Mouse (Mus musculus): ENCODE measurements around the gene Qsox1. TPM values are rescaled to one million over a fixed set of nuclear protein-coding genes. Genes with fewer than 3 reads are reported as not detected.

The Qsox1 gene
- polyA plus RNA-seq, 1 experiment: 70.3 TPM

- TF ChIP-seq FOSL1 (IDR thresholded peaks at IDR 0.05; ENCODE audit: insufficient read depth, low read length, poor library complexity, severe bottlenecking): no peak
- TF ChIP-seq MYOD1 (IDR thresholded peaks at IDR 0.05; ENCODE audit: control insufficient read depth, insufficient read length, low read depth): no peak
- TF ChIP-seq MAX (IDR thresholded peaks at IDR 0.05): no peak
- no peak for TF ChIP-seq MYOG (IDR thresholded peaks at IDR 0.05; ENCODE audit: control insufficient read depth, extremely low read depth, insufficient read length)
- no peak for TF ChIP-seq CTCF (IDR thresholded peaks at IDR 0.05; ENCODE audit: control insufficient read depth, insufficient read depth, insufficient read length)
- TF ChIP-seq CEBPB (IDR thresholded peaks at IDR 0.05; ENCODE audit: low read depth): no peak
- TF ChIP-seq USF1 (IDR thresholded peaks at IDR 0.05; ENCODE audit: low read depth): no peak
- Histone ChIP-seq H3K36me3 (ENCODE audit: control insufficient read depth, insufficient read depth) (no peaks in the 10 kb centered on the region), H3K79me3 (ENCODE audit: low read depth) (no peaks in the 10 kb centered on the region), H3ac (ENCODE audit: control insufficient read depth, insufficient read length, low read depth) (no peak overlapping the region), H3K27me3 (ENCODE audit: control insufficient read depth, insufficient read depth, insufficient read length) (no peaks in the 10 kb centered on the region), H3K4me3 (ENCODE audit: insufficient read depth, poor library complexity, severe bottlenecking) (no peak overlapping the region), H3K79me2 (ENCODE audit: control insufficient read depth, insufficient read depth) (no peaks in the 10 kb centered on the region)
These were observed 23.0 kb upstream of the Qsox1 start for GRCm38 (mm10) chr1:155835667-155836066.

DNA sequence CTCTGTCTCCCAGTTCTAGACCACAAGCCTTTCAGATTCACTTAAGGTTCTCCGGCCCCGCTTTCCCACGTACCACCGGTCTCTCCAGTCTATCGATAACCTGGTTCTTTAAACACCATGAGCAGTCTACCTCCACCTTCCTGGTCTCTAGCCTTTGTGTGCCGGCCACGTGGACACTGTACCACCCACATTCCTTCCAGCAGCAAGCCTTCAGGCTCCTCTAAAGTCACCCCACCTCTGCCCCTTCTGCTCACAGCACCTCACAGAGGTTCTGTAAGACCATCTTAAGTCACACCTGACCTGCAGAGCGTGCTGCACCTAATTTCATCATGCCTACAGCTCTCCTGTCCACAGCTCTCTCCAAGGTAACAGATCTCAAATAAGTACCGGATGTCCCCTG, 20.9 kb upstream of the Qsox1 start:
- H3ac ChIP-seq (ENCODE audit: control insufficient read depth, insufficient read length, low read depth): no peak overlapping the region
- no peaks in the 10 kb centered on the region for H3K79me3 ChIP-seq (ENCODE audit: low read depth)
- no peaks in the 10 kb centered on the region for H3K27me3 ChIP-seq (ENCODE audit: control insufficient read depth, insufficient read depth, insufficient read length)
- H3K79me2 ChIP-seq (ENCODE audit: control insufficient read depth, insufficient read depth): no peaks in the 10 kb centered on the region
- H3K36me3 ChIP-seq (ENCODE audit: control insufficient read depth, insufficient read depth): no peaks in the 10 kb centered on the region
- TF ChIP-seq MYOD1 (IDR thresholded peaks at IDR 0.05; ENCODE audit: control insufficient read depth, insufficient read length, low read depth) (no peak), FOSL1 (IDR thresholded peaks at IDR 0.05; ENCODE audit: insufficient read depth, low read length, poor library complexity, severe bottlenecking) (no peak), MYOG (IDR thresholded peaks at IDR 0.05; ENCODE audit: control insufficient read depth, extremely low read depth, insufficient read length) (no peak), USF1 (IDR thresholded peaks at IDR 0.05; ENCODE audit: low read depth) (no peak), MAX (IDR thresholded peaks at IDR 0.05) (no peak), CEBPB (IDR thresholded peaks at IDR 0.05; ENCODE audit: low read depth) (no peak), CTCF (IDR thresholded peaks at IDR 0.05; ENCODE audit: control insufficient read depth, insufficient read depth, insufficient read length) (no peak)
- H3K4me3 ChIP-seq (ENCODE audit: insufficient read depth, poor library complexity, severe bottlenecking): no peak overlapping the region

- H3ac ChIP-seq (ENCODE audit: control insufficient read depth, insufficient read length, low read depth): no peak overlapping the region
- TF ChIP-seq FOSL1 (IDR thresholded peaks at IDR 0.05; ENCODE audit: insufficient read depth, low read length, poor library complexity, severe bottlenecking): no peak
- TF ChIP-seq CTCF (IDR thresholded peaks at IDR 0.05; ENCODE audit: control insufficient read depth, insufficient read depth, insufficient read length): no peak
- no peak for TF ChIP-seq MAX (IDR thresholded peaks at IDR 0.05)
- no peaks in the 10 kb centered on the region for H3K79me3 ChIP-seq (ENCODE audit: low read depth)
- H3K79me2 ChIP-seq (ENCODE audit: control insufficient read depth, insufficient read depth): no peaks in the 10 kb centered on the region
- no peaks in the 10 kb centered on the region for H3K36me3 ChIP-seq (ENCODE audit: control insufficient read depth, insufficient read depth)
- no peak overlapping the region for H3K4me3 ChIP-seq (ENCODE audit: insufficient read depth, poor library complexity, severe bottlenecking)
- H3K27me3 ChIP-seq (ENCODE audit: control insufficient read depth, insufficient read depth, insufficient read length): no peaks in the 10 kb centered on the region
These were observed 19.3 kb upstream of the Qsox1 start for GRCm38 (mm10) chr1:155831958-155832357.

- Histone ChIP-seq H3K36me3 (ENCODE audit: control insufficient read depth, insufficient read depth) (no peaks in the 10 kb centered on the region), H3K4me3 (ENCODE audit: insufficient read depth, poor library complexity, severe bottlenecking) (no peak overlapping the region), H3K79me2 (ENCODE audit: control insufficient read depth, insufficient read depth) (no peaks in the 10 kb centered on the region), H3ac (ENCODE audit: control insufficient read depth, insufficient read length, low read depth) (no peak overlapping the region), H3K27me3 (ENCODE audit: control insufficient read depth, insufficient read depth, insufficient read length) (no peaks in the 10 kb centered on the region), H3K79me3 (ENCODE audit: low read depth) (no peaks in the 10 kb centered on the region)
- TF ChIP-seq FOSL1 (IDR thresholded peaks at IDR 0.05; ENCODE audit: insufficient read depth, low read length, poor library complexity, severe bottlenecking) (no peak), MYOD1 (IDR thresholded peaks at IDR 0.05; ENCODE audit: control insufficient read depth, insufficient read length, low read depth) (no peak), MAX (IDR thresholded peaks at IDR 0.05) (no peak), CTCF (IDR thresholded peaks at IDR 0.05; ENCODE audit: control insufficient read depth, insufficient read depth, insufficient read length) (no peak), CEBPB (IDR thresholded peaks at IDR 0.05; ENCODE audit: low read depth) (no peak), MYOG (IDR thresholded peaks at IDR 0.05; ENCODE audit: control insufficient read depth, extremely low read depth, insufficient read length) (no peak), USF1 (IDR thresholded peaks at IDR 0.05; ENCODE audit: low read depth) (no peak)
These were observed 18.2 kb upstream of the Qsox1 start for GRCm38 (mm10) chr1:155830861-155831260.

- H3K79me2 ChIP-seq (ENCODE audit: control insufficient read depth, insufficient read depth): no peaks in the 10 kb centered on the region
- no peak for TF ChIP-seq CEBPB (IDR thresholded peaks at IDR 0.05; ENCODE audit: low read depth)
- no peak for TF ChIP-seq MYOD1 (IDR thresholded peaks at IDR 0.05; ENCODE audit: control insufficient read depth, insufficient read length, low read depth)
- no peak for TF ChIP-seq MYOG (IDR thresholded peaks at IDR 0.05; ENCODE audit: control insufficient read depth, extremely low read depth, insufficient read length)
- TF ChIP-seq MAX (IDR thresholded peaks at IDR 0.05): no peak
- no peak for TF ChIP-seq USF1 (IDR thresholded peaks at IDR 0.05; ENCODE audit: low read depth)
- TF ChIP-seq CTCF (IDR thresholded peaks at IDR 0.05; ENCODE audit: control insufficient read depth, insufficient read depth, insufficient read length): no peak
- no peak for TF ChIP-seq FOSL1 (IDR thresholded peaks at IDR 0.05; ENCODE audit: insufficient read depth, low read length, poor library complexity, severe bottlenecking)
- H3K79me3 ChIP-seq (ENCODE audit: low read depth): no peaks in the 10 kb centered on the region
- no peak overlapping the region for H3K4me3 ChIP-seq (ENCODE audit: insufficient read depth, poor library complexity, severe bottlenecking)
- no peak overlapping the region for H3ac ChIP-seq (ENCODE audit: control insufficient read depth, insufficient read length, low read depth)
- H3K36me3 ChIP-seq (ENCODE audit: control insufficient read depth, insufficient read depth): no peaks in the 10 kb centered on the region
- H3K27me3 ChIP-seq (ENCODE audit: control insufficient read depth, insufficient read depth, insufficient read length): no peaks in the 10 kb centered on the region
These were observed 15.1 kb upstream of the Qsox1 start for GRCm38 (mm10) chr1:155827703-155828295.
